In the genomic region with DNA sequence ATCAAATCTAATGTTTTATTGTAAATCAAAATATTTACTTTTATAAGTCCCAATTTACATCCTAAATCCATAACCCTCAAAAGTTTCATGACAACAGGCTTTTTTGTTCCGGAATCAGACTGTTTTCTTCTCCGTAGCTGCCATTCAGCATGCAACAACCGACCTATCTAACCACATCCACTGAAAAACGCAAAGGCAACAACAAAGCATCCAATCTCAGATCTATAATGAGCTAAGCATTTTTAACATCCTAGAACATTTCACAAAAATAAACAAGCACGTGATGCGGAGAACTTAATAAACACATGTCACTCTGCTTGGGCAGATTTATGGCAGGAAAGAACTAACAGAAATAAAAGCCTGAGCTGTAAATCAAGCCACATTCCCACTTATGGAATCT, we compare ENCODE assay signal across 25 mouse cellular contexts.
"Had no signal": no experiment of that assay in that cellular context is flagged by ENCODE, and none has a peak within 500 bp of the region (broad histone marks: within the 10 kb centered on the region; RNA-seq: fewer than 3 reads in every experiment).

No protein-coding gene starts in this region.

- ATAC-seq: liver, embryonic 12.5 days; midbrain, embryonic 13.5 days; midbrain, embryonic 16.5 days had no signal

- H3K27ac ChIP-seq: kidney, embryonic 15.5 days; limb, embryonic 10.5 days; limb, embryonic 13.5 days; liver, embryonic 12.5 days; liver, embryonic 15.5 days; lung, embryonic 15.5 days; midbrain, embryonic 10.5 days; midbrain, embryonic 13.5 days; neural tube, embryonic 12.5 days; neural tube, embryonic 15.5 days had no signal

- H3K4me3 ChIP-seq: kidney, embryonic 15.5 days; limb, embryonic 10.5 days; limb, embryonic 13.5 days; liver, embryonic 12.5 days; liver, embryonic 15.5 days; lung, embryonic 15.5 days; megakaryocyte, embryonic 14.5 days; midbrain, embryonic 10.5 days; midbrain, embryonic 13.5 days; neural tube, embryonic 12.5 days; neural tube, embryonic 15.5 days had no signal

- DNase-seq: kidney, adult 11 months; kidney, adult 8-10 months; kidney, postnatal 10 days; kidney, postnatal 36 days; layer of hippocampus, postnatal 36 days; liver; lung, adult 18-20 months; lung, postnatal 10 days; lung, postnatal 36 days; right cerebral cortex, adult 18-20 months; right cerebral cortex, postnatal 14 days; spleen, adult 18-20 months; thymus, adult 18-20 months had no signal
